Mouse (Mus musculus) limb, embryonic 14.5 days (tissue): Measurements from ENCODE around the gene Rabgap1l. TPM values are rescaled to one million over a fixed set of nuclear protein-coding genes. Genes with fewer than 3 reads are reported as not detected.
A peak's percentile ranks its signal among the peaks of the same experiment; 100 is the strongest.

Source experiments
- ATAC-seq: fragments of 200-750 bp; cut with Nextera tagmentation; 2 replicates; pipeline ENCODE4 v1.8.0; 2017; ENCODE audit warnings: low read depth, moderate number of reproducible peaks, moderate TSS enrichment; ENCODE audit not compliant: low FRiP score
- DNase-seq: peaks from one replicate; pipeline ENCODE4 v3.0.0-alpha.2; 2015; ENCODE audit warnings: low spot score
- H3K27ac ChIP-seq: fragments of 300-500 bp; sonication (generic); replicated peaks from 2 replicates; pipeline ENCODE4 v1.5.1; 2014; ENCODE audit warnings: low read depth, mild to moderate bottlenecking, low read length, moderate library complexity, mixed read lengths
- H3K27me3 ChIP-seq: fragments of 300-500 bp; sonication (generic); 2 replicates; pipeline ENCODE4 v1.6.1; 2014; ENCODE audit warnings: low read length, mixed read lengths; ENCODE audit not compliant: control insufficient read depth, insufficient read depth
- H3K36me3 ChIP-seq: fragments of 300-500 bp; sonication (generic); 2 replicates; pipeline ENCODE4 v1.6.1; 2014; ENCODE audit warnings: mild to moderate bottlenecking, low read length, moderate library complexity, mixed read lengths; ENCODE audit not compliant: control insufficient read depth, insufficient read depth
- H3K4me1 ChIP-seq: fragments of 300-500 bp; sonication (generic); 2 replicates; pipeline ENCODE4 v1.6.1; 2014; ENCODE audit warnings: antibody characterized with exemption, low read length, mixed read lengths; ENCODE audit not compliant: control insufficient read depth, insufficient read depth
- H3K4me2 ChIP-seq: fragments of 300-500 bp; sonication (generic); replicated peaks from 2 replicates; pipeline ENCODE4 v1.6.1; 2014; ENCODE audit warnings: low read depth, mild to moderate bottlenecking, low read length, moderate library complexity; ENCODE audit not compliant: severe bottlenecking
- H3K4me3 ChIP-seq: fragments of 300-500 bp; sonication (generic); replicated peaks from 2 replicates; pipeline ENCODE4 v1.5.1; 2014; ENCODE audit warnings: low read length
- H3K9ac ChIP-seq: fragments of 300-500 bp; sonication (generic); 2 replicates; pipeline ENCODE4 v1.6.1; 2014; ENCODE audit warnings: mild to moderate bottlenecking, low read depth, low read length, moderate library complexity; ENCODE audit not compliant: severe bottlenecking
- H3K9me3 ChIP-seq: fragments of 300-500 bp; sonication (generic); 2 replicates; pipeline ENCODE4 v1.6.1; 2016; ENCODE audit warnings: low read length; ENCODE audit not compliant: control insufficient read depth
- POLR2A ChIP-seq: fragments of 200-500 bp; IDR thresholded peaks from 2 replicates; pipeline ENCODE4 v1.8.0; 2012; ENCODE audit warnings: inconsistent platforms, mild to moderate bottlenecking, moderate library complexity, borderline replicate concordance; ENCODE audit not compliant: insufficient read depth, insufficient read length; ENCODE audit errors: extremely low read depth
- WGBS: fragments of 180-500 bp; shearing (Covaris S2); extraction: QIAGEN DNeasy Blood & Tissue Kit; methylation state at CpG from one replicate; pipeline ENCODE4 v1.1.7; 2014; 5-methylcytosine and 5-hydroxymethylcytosine counted together
- polyA plus RNA-seq, 2 experiments: library from polyadenylated mRNA; depleted of rRNA in 1 of 2; stranded (reverse) in 1 of 2; unstranded in 1 of 2; fragments of >200 nt; fragmentation: Nextera tagmentation in 1 of 2; extraction: Ambion mirVana in 1 of 2; gene quantifications; 2 replicates each; pipeline versions ENCODE4 v1.2.1 to v1.2.3; 2012 to 2014

Rabgap1l gene
- polyA plus RNA-seq, 2 experiments = 13.3 to 19.3 TPM

GRCm38 (mm10) chr1:160519896-160520465, 273.0 kb downstream of the Rabgap1l start:
- ATAC-seq (no peak), DNase-seq (no peak)
- Histone ChIP-seq H3K4me2 (no peak overlapping the region), H3K4me1 (no peaks in the 10 kb centered on the region), H3K27me3 (no peaks in the 10 kb centered on the region), H3K9me3 (no peaks in the 10 kb centered on the region), H3K36me3 (no peaks in the 10 kb centered on the region), H3K27ac (no peak overlapping the region), H3K4me3 (no peak overlapping the region), H3K9ac (no peak overlapping the region)
- 56% methylated on average over 1 of the region's 1 CpGs for WGBS
- no peak for TF ChIP-seq POLR2A

- ATAC-seq (no peak; the same call in 1 of the 2 replicates), DNase-seq (peak; percentile 22)
- Histone ChIP-seq H3K27ac (no peak overlapping the region), H3K4me2 (no peak overlapping the region), H3K9me3 (no peaks in the 10 kb centered on the region), H3K4me3 (no peak overlapping the region), H3K9ac (no peak overlapping the region), H3K27me3 (no peaks in the 10 kb centered on the region), H3K36me3 (no peaks in the 10 kb centered on the region), H3K4me1 (no peaks in the 10 kb centered on the region)
- WGBS = 67% methylated on average over 4 of the region's 4 CpGs
- no peak for TF ChIP-seq POLR2A
These were observed 274.5 kb downstream of the Rabgap1l start for GRCm38 (mm10) chr1:160518552-160518951.

GRCm38 (mm10) chr1:160507766-160508165, 285.2 kb downstream of the Rabgap1l start:
- Histone ChIP-seq H3K27ac (no peak overlapping the region), H3K27me3 (no peaks in the 10 kb centered on the region), H3K9me3 (no peaks in the 10 kb centered on the region), H3K4me3 (no peak overlapping the region), H3K4me1 (no peaks in the 10 kb centered on the region), H3K36me3 (no peaks in the 10 kb centered on the region), H3K9ac (no peak overlapping the region), H3K4me2 (no peak overlapping the region)
- ATAC-seq = no peak
- DNase-seq = no peak
- no peak for TF ChIP-seq POLR2A

GRCm38 (mm10) chr1:160496906-160497577, 296.0 kb downstream of the Rabgap1l start:
- DNase-seq (no peak), ATAC-seq (no peak)
- Histone ChIP-seq H3K36me3 (no peaks in the 10 kb centered on the region), H3K27ac (no peak overlapping the region), H3K27me3 (no peaks in the 10 kb centered on the region), H3K9me3 (no peaks in the 10 kb centered on the region), H3K4me3 (no peak overlapping the region), H3K9ac (no peak overlapping the region), H3K4me1 (no peaks in the 10 kb centered on the region), H3K4me2 (no peak overlapping the region)
- TF ChIP-seq POLR2A = no peak
- 42% methylated on average over 3 of the region's 3 CpGs for WGBS

GRCm38 (mm10) chr1:160485731-160486130, 307.3 kb downstream of the Rabgap1l start:
- H3K4me1 ChIP-seq = no peaks in the 10 kb centered on the region
- no peak for TF ChIP-seq POLR2A
- H3K4me2 ChIP-seq = no peak overlapping the region
- H3K4me3 ChIP-seq = no peak overlapping the region
- H3K27me3 ChIP-seq = no peaks in the 10 kb centered on the region
- no peak overlapping the region for H3K9ac ChIP-seq
- WGBS = 69% methylated on average over 3 of the region's 3 CpGs
- H3K27ac ChIP-seq = no peak overlapping the region
- no peak for DNase-seq
- H3K9me3 ChIP-seq = no peaks in the 10 kb centered on the region
- no peak for ATAC-seq
- H3K36me3 ChIP-seq = no peaks in the 10 kb centered on the region
